Mouse (Mus musculus): ENCODE results near the gene Lamtor5.
"Not testable (repeated sequence)": the region's sequence is repeated elsewhere in the genome, so short reads cannot be mapped to it uniquely, and the experiment has no call there.

The Lamtor5 gene

DNA sequence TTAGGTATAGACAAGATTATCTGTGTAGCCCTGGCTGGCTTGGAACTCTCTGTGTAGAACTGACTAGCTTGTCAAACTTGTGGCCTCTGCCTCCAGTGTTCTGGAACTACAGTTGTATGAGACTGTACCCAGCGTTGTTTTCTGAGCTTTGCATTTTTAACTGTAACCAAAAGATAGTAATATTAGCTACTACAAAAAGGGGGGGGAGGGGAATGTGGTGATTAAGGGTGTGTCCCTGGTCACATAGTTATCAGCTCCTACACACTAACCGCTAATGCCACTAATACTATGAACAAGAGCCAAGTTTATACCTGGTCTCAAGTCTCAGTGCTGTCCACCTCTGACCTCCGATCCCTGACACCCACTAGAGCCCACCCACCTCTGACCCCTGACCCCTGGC, 6.2 kb upstream of the Lamtor5 start:
- peak; percentile 8 for DNase-seq (ENCODE audit: low read depth)

DNA sequence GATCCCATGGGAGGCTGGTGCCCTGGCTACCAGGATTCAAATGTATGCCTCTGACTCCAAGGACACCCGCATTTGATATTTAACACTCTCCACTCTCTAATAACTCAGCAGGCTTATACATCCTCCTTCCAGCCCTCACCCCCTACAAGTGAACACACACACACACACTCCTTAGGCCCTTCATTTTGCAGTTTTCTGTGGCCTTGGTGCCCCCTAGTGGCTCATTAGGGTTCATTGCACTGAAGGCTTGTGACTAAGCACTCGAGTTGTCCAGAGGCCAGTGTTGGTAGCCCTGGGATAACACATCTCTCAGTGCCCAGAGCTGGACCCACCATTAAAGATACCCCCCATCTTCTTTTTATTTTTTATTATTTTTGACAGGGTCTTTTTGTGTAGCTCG, 4.8 kb upstream of the Lamtor5 start:
- DNase-seq (ENCODE audit: low read depth) = peak; percentile 53

DNA sequence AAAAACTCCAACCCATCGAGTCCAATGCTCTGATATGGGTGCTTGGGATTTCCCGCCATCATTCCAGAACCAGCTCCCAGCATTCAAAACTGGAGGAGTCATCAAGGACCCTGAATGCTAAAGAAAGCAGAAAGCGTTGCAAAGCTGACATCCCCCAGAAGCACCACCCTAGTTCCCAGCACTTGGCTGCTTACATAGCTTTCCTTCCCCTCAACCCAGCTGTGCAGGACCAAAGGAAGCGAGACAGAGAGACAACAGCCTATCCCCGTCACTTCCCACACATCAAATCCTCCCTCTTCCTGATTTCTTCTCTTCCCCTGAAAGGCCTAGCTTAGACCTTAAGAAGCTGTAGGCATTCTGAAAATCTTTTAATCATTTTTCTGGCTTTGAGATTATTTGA, 3.3 kb upstream of the Lamtor5 start:
- no peak for DNase-seq (ENCODE audit: low read depth)

DNA sequence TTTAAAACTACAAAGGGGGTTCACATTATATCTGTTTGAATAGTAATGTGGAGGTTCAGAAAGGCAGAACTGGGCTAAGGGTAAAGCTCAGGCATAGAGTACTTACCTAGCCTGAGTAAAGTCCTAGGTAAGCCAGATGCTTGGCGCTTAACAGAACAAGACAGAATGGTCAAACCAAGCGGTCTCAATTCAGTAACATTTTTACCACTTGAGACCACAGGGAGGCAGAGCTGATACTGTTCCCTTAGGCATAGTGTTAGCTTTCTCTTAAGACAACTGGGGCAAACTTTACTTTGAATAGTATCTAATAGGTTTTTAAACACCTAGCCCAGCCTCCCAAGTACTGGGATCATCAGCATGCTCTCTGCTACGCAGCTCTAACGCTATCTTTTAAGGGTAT, 2.7 kb upstream of the Lamtor5 start:
- no peak for DNase-seq (ENCODE audit: low read depth)

DNA sequence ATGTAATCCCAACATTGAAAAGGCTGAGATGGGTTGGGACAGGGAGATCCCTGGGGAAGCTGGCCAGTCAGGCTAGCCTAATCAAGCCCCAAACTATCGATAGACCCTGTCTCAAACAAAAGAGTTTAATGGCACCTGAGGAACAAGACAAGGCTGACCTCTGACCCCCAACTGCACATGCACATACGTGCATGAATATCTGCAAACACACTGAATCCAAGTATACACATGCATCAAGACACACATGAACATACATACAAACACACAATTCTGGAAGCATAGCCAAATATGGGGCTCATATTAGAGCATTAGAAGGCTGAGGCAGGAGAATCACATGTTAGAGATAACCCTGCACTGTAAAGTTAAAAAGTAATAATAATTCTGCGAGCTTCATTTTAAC, 2.0 kb upstream of the Lamtor5 start:
- DNase-seq (ENCODE audit: low read depth) = no peak

DNA sequence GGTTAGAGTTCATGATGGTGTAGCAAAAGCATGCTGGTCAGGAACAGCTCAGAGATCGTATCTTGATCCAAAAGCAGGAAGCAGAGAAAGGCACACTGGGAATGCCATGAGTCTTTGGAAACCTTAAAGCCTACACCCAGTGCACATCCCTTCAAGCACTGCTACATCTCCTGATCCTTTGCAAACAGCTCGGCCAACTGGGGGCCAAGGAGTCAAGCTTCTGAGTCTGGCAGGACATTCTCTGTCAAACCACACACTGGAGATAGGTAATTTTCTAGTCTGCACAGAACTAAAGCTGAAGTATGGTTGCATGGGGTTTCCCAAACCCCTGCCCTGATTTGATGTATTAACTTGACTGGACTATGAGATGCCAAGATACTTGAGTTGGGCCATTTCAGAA, 7.5 kb downstream of the Lamtor5 start:
- no peak for DNase-seq (ENCODE audit: low read depth)

DNA sequence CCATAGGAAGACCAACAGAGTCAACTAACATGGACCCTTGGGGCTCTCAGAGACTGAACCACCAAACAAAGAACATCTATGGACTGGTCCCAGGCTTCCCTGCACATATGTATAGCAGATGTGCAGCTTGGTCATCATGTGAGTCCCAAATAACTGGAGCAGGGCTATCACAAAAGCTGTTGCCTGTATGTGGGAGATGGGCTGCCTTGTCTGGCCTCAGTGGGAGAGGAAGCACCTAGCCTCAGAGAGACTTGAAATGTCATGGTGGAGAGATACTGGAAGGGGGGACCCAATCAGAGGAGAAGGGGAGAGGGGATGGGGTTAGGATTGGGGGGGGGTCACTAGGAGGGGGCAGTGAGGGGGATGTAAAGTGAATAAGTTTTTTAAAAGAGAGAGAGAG, 8.7 kb downstream of the Lamtor5 start:
- no peak for DNase-seq (ENCODE audit: low read depth)

DNA sequence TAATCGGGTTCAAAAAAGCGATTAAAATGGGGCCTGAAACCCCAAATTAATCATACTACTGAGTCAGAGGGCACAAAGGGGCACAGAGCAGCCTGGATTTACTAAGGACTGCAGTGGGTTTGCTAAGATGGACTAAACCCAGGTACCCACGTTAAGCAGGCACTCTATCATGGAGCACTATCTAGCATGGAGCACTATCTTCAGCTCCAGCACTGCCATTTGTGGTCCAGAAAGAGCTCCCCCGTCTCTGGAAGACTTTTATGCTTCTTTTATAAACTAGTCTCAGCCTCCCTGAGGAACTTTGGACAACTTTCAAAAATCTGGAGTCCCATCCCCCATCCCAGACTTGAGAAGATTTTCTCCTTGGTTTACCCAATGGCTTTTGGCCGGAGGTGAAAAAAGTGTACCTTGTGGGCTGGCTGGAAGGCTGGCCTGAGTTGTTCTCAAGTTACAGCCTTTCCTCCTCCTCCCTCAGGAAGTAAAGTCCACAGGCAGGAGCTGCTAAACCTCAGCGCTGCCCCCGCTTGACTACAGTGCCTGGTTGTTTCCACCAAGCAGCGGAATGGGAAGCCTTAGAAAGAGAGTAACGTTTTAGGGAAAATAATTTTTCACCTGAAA, 12.2 kb downstream of the Lamtor5 start, which contains the start of gene Slc16a4:
TSS of gene Slc16a4 (plus strand) at position 467 of the 618 bp plus-strand sequence.
- DNase-seq (ENCODE audit: low read depth) = no peak

DNA sequence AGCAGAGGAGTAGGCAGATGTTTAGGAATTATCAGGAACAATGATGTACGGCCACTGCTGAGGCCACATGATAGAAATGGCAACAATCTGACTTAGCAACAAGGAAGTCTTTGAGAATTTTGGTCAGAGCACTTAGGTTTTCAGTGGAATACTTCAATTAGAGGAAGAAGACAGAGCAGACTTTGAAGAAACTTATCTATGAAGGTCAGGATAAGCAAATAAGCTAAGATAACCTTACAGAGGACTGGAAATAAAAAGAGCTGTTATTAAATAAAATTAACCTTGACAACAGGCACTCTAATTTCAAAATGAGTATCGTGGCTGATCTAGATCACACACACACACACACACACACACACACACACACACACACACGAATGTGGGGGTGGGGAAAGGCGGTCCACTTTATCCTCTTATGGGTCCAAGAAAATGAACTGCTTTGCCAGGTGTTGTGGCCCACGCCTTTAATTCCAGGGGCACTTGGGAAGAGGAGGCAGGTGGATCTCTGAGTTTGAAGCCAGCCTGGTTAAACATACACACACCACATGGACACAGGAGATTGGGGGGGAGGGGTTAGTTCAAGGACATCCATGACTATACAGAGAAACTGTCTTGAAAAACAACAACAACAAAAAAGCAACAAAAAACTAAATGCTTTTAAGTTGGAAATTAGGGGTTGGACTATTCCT, 17.2 kb downstream of the Lamtor5 start:
- no peak for DNase-seq (ENCODE audit: low read depth)

DNA sequence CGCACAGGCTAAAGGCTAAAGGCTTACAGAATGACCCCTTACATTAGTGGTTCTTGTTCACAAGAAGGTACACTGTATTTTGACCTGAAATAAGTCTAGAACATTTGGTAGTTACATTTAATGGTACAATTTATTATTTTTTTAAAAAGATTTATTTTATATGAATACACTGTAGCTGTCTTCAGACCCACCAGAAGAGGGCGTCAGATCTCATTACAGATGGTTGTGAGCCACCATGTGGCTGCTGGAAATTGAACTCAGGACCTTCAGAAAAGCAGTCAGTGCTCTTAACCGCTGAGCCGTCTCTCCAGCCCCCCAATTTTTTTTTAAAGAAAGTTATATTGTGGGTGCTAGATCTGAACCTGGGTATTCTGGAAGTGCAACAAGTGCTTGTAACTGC, 18.3 kb downstream of the Lamtor5 start:
- not testable (repeated sequence) for DNase-seq (ENCODE audit: low read depth)

DNA sequence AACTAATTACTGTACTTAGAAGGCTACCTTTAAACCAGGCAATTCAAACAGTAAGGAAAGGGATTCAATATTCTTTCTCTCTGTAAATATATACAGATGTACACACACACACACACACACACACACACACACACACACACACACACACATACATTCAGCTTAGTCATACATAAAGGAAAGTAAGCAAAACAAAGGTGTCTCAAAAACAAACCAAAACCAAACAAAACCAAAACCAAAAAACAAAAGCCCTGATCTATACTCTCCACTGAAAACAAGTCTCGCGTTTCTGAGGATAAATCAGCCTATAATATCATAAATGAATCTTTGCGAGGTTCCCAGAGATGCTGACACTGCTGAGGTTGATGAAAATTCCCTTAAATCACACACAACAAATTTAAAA, 38.7 kb downstream of the Lamtor5 start:
- no peak for DNase-seq (ENCODE audit: low read depth)

DNA sequence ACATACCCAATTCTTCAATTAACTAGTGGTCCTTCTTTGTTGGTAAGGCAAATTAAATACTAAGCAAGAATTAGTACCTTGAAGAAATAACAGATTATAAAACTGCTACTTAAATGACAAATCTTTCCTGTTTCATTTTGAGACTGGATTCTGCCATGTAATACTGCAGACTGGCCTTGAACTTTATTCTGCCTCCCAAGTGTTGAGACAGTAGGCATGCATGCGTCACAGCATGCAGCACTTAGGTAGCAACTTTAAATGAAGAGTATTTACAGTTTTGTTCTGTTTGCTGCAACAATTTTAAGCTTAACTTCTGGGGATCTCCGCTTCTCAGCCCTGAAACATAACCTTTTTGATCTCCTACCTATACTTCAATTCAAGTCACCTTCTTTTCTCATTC, 42.5 kb downstream of the Lamtor5 start:
- DNase-seq (ENCODE audit: low read depth) = no peak

DNA sequence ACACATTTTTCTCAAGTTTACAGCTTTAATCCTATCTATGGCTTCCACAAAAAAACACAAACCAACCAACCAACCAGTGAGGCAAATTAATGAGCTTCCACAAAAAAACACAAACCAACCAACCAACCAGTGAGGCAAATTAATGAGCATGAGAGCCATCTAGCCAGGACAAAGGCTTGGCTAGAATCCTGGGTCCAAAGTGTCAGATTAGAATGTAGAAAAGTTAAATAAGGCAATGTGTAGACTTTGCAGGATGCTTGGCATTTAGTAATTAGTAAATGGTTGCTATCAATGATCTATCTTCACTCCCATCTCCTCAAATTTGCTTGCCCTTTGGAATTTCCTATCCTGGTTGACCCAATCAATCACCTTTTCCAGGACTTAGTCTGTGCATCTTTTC, 43.1 kb downstream of the Lamtor5 start:
- no peak for DNase-seq (ENCODE audit: low read depth)

DNA sequence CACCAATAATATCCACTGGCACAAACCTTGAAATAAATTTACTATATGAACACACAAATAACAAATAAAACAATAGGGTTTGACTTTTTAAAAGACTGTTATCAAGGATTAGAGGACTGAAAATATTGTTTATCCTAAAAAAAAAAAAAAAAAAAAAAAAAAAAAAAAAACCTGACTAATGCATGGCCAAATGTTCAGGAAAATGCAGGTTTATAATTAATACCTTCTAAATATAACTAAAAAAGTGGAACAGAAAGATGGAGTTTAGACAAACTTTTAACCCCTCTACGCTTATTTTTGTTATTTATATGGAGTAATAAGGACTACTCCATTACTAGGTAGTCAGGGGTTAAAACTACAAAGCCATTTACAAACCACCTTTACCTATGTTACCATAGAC, 47.8 kb downstream of the Lamtor5 start:
- DNase-seq (ENCODE audit: low read depth) = no peak

DNA sequence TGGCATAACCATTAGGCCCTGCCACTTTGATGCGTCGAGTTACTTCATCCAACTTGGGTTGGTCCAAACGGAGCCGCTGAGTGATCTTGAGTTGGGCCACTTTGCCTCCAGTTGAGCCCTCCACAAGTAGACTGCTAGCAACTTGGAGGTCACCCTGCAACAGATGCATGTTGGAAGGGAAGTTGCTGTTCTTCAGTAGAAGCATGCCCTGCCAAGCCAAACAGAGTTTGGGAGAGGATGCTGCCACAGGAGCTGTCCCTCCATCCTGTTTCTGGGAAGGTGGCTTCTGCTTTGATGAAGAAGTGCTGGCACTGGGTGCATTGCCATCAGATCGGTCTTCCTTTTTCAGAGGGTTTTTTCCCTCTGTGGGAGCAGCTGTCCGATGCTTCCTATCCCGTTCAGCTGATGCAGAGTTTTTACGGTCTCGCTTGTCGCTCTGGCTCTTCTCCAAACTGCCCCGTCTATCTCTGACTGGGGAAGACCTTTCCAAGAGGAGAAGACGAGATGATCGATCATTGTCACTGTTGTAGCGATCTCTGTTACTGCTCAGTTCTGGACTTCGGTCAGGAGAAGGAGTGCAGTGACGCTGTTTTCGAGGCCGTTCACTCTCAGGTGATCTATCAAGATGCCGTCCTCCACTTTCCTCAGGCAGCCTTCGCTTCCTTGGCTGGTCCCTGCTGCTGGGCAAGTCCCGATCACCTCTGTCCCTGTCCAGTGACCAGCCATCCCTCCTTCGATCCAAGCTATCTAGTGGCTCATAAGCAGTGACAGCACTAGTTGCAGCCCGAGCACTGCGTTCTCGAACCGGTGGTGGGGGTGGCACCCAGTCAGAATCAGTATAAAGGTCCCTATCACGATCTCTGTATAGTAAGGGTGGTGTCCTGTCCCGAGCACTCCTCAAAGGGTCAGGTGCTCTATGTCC, 52.1 kb downstream of the Lamtor5 start:
- no peak for DNase-seq (ENCODE audit: low read depth)

DNA sequence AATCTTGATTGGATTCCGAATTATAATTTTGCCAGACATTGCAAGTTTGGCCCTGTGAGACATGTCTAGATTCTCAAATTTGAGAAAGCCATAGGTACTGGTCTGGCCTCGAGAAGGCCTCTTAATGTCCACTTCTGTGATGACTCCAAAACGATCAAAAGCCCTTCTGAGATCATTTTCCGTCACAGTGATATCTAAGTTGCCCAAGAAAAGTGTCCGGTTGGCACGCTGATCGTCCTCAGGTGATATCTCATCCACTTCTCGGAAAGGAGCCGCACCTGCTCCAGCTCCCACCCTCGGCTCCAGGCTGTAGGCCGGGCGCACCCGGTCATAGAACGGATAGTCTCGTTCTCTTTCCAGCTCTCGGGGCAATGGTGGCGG, 53.1 kb downstream of the Lamtor5 start:
- no peak for DNase-seq (ENCODE audit: low read depth)

DNA sequence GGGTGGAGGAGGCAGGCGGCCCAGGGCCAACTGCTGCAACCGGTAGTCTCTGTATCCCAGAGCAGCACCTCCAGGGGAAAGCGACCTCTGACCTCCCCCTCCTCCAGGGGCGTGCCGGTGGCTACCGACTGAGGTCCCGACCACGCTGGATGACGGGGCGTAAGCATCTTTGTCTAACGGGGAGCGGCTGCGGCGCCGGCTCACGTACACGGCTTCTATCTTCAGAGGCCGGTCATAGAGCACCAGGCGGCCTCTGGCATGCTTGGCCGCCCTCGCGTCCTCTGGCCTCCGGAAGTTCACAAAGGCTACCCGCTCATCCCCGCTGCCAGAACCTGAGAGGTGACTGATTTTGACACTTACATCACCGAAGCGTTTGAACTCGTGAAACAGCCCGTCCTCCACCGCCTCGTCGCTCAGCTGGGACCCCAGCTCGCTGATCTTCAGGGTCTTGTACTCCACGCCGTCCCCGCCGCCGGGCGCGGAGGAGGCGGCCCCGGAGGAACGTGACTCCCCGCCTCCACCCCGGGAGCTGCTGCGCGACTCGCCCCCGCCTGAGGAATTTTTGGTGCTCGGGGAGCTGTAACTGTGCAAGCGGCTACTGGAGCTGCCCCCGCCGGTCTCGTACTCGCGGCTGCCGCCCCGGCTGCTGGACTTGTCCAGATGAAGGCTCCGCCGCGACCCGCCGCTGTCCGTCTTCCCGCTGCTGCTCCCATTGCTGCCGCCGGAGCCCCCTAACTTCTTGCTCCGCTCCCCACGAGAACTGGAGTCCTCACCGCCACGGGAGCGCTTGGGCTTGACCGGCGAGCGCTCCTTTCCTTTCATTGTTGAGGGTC, 53.7 kb downstream of the Lamtor5 start:
- peak; percentile 16 for DNase-seq (ENCODE audit: low read depth)

DNA sequence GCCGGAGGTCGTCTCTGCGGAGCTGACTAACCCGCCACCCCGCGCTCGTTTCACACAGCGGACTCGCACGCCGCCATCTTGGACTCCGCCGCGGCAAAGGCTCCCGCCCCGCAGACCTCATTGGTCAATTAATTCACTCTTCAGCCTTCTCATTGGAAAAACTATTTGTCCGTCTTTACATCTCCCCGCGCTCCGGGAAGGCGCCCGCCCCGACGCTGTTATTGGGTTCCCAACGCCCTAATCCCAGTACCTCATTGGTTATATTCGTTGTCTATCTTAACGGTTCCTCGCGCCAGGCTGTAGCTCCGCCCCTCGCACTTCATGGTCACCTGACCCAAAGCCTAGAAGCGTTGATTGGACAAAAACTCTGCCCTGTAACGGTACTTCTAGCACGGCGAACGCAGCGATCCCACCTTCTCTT, 54.3 kb downstream of the Lamtor5 start:
- DNase-seq (ENCODE audit: low read depth) = peak; percentile 97
